Mouse (Mus musculus) C2C12 (cell line): ENCODE data around the gene Car8.

ENCODE experiments used
- CTCF ChIP-seq: IDR thresholded peaks from one replicate; pipeline ENCODE4 v1.5.1; 2011; ENCODE audit not compliant: control insufficient read depth, insufficient read depth, insufficient read length
- FOSL1 ChIP-seq: IDR thresholded peaks from one replicate; pipeline ENCODE4 v1.8.0; 2011; ENCODE audit warnings: mild to moderate bottlenecking, low read length; ENCODE audit not compliant: poor library complexity, insufficient read depth, severe bottlenecking
- MAX ChIP-seq: IDR thresholded peaks from one replicate; pipeline ENCODE4 v1.6.1; 2011; ENCODE audit warnings: mild to moderate bottlenecking, control low read depth
- MYOD1 ChIP-seq: IDR thresholded peaks from one replicate; pipeline ENCODE4 v1.6.1; 2011; ENCODE audit warnings: low read depth; ENCODE audit not compliant: control insufficient read depth, insufficient read length
- USF1 ChIP-seq: IDR thresholded peaks from one replicate; pipeline ENCODE4 v1.6.1; 2011; ENCODE audit warnings: low read depth, mild to moderate bottlenecking, control low read depth, moderate library complexity

DNA sequence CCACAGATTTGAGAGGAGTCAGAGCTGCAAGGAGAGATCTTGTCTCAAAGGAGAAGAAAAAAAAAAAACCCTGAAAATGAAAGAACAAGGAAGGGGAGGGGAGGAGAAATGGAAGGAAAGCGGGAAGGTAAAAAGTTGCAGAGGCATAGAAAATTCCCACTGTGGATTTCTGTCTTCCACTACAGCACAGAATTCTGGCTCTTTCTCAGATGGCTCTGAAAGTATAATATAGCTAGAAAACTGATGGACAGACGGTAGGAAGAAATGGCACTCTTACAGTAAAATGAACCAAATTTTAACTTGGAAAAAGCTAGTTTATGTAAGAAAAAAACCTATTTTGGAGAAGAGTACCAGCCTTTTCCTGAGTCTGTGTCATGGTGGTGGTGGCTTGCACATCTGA is 39.3 kb upstream of the Car8 start:
- TF ChIP-seq CTCF (no peak), USF1 (no peak), MAX (no peak), MYOD1 (no peak), FOSL1 (no peak)
